Mouse (Mus musculus): ENCODE data around the gene Rcl1.

DNA sequence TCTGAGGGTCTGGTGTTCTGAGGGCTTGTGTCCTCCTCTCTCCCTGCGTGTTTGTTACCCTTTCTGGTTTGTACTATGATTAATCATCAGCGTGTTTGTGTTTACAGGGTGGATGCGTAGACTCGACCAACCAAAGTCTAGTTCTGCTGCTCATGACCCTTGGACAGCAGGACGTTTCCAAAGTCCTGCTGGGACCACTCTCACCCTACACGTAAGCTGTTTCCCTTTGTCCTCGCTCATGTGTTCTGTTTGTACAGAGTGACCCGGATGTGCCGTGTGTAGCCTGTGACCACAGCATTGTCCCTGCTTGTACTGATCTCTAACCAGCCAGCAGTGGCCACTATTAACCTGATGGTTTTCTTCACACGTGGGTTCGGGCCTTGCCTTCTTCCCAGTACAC, 33.1 kb downstream of the Rcl1 start:
- no peak for TF ChIP-seq CTCF (IDR thresholded peaks at IDR 0.05; ENCODE audit: control insufficient read depth, insufficient read depth, low read length)
- TF ChIP-seq POLR2A (IDR thresholded peaks at IDR 0.05; ENCODE audit: borderline replicate concordance, control insufficient read depth, low read depth, low read length): no peak
